ENCODE assay signal across 8 mouse cellular contexts in the genomic region with DNA sequence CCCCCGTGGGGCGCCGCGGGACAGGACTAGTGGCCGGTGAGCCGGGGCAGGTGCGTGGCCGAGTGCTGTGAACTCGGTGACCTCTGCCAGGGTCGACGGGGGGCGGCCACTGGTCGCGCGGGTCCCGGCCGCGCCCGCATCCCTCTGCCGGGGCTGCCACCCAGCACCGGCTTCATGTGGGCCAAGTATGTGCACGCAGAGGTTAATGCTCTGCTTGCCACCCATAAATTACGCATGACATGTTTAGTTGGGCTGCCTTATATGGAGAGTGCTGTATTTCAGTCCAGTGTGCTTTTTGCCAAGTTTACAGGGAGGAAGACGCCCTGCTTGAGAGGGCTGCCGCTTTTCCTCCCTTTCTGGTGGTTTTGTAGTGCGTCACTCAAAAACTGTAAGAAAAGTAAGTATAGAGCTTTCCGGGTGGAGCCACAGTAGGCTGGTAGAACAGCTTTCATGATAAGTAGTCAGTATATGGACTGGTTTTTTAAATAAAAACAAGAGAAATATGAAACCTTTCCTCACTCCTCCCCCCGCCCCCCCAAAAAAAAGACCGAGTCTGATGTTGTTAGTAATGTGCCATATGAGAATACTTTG. TPM values are rescaled to one million over a fixed set of nuclear protein-coding genes. Genes with fewer than 3 reads are reported as not detected.
DNase-seq lines count a peak whose midpoint lies in the region; ATAC-seq and TF ChIP-seq lines count a peak whose summit lies in the region.

No protein-coding gene starts in this region.

- H3K9me3 ChIP-seq in forebrain, embryonic 10.5 days = no peaks in the 10 kb centered on the region
- no peaks in the 10 kb centered on the region for H3K9me3 ChIP-seq in heart, postnatal 0 days (replicated peaks; ENCODE audit: control insufficient read depth, low read length)

- no peaks in the 10 kb centered on the region for H3K27me3 ChIP-seq in forebrain, embryonic 10.5 days (ENCODE audit: poor library complexity, severe bottlenecking)
- no peaks in the 10 kb centered on the region for H3K27me3 ChIP-seq in heart, postnatal 0 days (ENCODE audit: control insufficient read depth, insufficient read depth, low read length)

- TF ChIP-seq EP300 in heart, postnatal 0 days (IDR thresholded peaks at IDR 0.05; ENCODE audit: low read depth) = 0 out of 2 replicates have a peak, but pooled peaks have one; percentile 13

- TF ChIP-seq CTCF in layer of hippocampus, adult 2 months (conservative IDR thresholded peaks at IDR 0.05) = no peak; the same call in 1 of the 2 replicates
- no peak for TF ChIP-seq CTCF in heart, postnatal 0 days (IDR thresholded peaks at IDR 0.05; ENCODE audit: low read depth)

- WGBS in forebrain, embryonic 10.5 days = 3% methylated on average over 28 of the region's 29 CpGs
- under 1% methylated on average over 29 of the region's 29 CpGs for WGBS in heart, postnatal 0 days

- peak overlapping the region; percentile 89 for H3K4me3 ChIP-seq in layer of hippocampus, adult 2 months
- H3K4me3 ChIP-seq in forebrain, embryonic 10.5 days = peak overlapping the region; percentile 84
- H3K4me3 ChIP-seq in heart, postnatal 0 days (ENCODE audit: low read depth, low read length) = peak overlapping the region; percentile 93

- peak; percentile 83 for ATAC-seq in heart, postnatal 0 days (ENCODE audit: insufficient read depth, low read depth)

- H3K4me1 ChIP-seq in forebrain, embryonic 10.5 days = peaks cover 57% of the 10 kb centered on the region
- peaks cover 47% of the 10 kb centered on the region for H3K4me1 ChIP-seq in heart, postnatal 0 days (ENCODE audit: control insufficient read depth, insufficient read depth)

- no peaks in the 10 kb centered on the region for H3K36me3 ChIP-seq in forebrain, embryonic 10.5 days (replicated peaks)
- H3K36me3 ChIP-seq in heart, postnatal 0 days (replicated peaks; ENCODE audit: control insufficient read depth, insufficient read depth, low read length) = no peaks in the 10 kb centered on the region

- H3K4me2 ChIP-seq in heart, postnatal 0 days (ENCODE audit: low read depth, low read length) = peak overlapping the region; percentile 69

- peak overlapping the region; percentile 97 for H3K27ac ChIP-seq in layer of hippocampus, adult 2 months
- peak overlapping the region; percentile 99 for H3K27ac ChIP-seq in forebrain, embryonic 10.5 days
- H3K27ac ChIP-seq in heart, postnatal 0 days (ENCODE audit: low read depth) = peak overlapping the region; percentile 100

- DNase-seq in layer of hippocampus, adult 2 months (ENCODE audit: low spot score in 2 of 2) = no peak
- DNase-seq in layer of hippocampus, postnatal 10 days (ENCODE audit: low spot score in 2 of 2) = no peak
- DNase-seq in adrenal gland, postnatal 4 days (ENCODE audit: low spot score in 2 of 2) = peak; percentile 33 to 44
- DNase-seq in forebrain, embryonic 10.5 days (ENCODE audit: extremely low spot score, low spot score) = peak; percentile 20
- peak; percentile 91 for DNase-seq in heart, postnatal 0 days (ENCODE audit: low spot score)
- DNase-seq in layer of hippocampus, adult 8-10 months (ENCODE audit: low spot score in 2 of 2) = peak; percentile 33 to 49
- DNase-seq in lung, postnatal 36 days = peak; percentile 87
- peak; percentile 96 for DNase-seq in skeletal muscle tissue, adult 2 months (ENCODE audit: low read depth, low spot score)

- H3K9ac ChIP-seq in heart, postnatal 0 days (replicated peaks; ENCODE audit: low read depth, low read length) = peak overlapping the region; percentile 98

RNA-seq across cellular contexts. Expression of gene Mbnl1, which starts 29.0 kb away (rescaled TPM):
- 100 to 1,000 TPM; 121 to 127 TPM for total RNA-seq in layer of hippocampus, adult 2 months (2021)
- 100 to 1,000 TPM in 1 of 2 experiments, 10 to 100 TPM in 1; 81.9 to 108 TPM for total RNA-seq in layer of hippocampus, postnatal 10 days (2021)
- 100 to 1,000 TPM; 374 to 436 TPM for total RNA-seq in adrenal gland, postnatal 4 days (2021)
- polyA plus RNA-seq in forebrain, embryonic 10.5 days (2016; fragmentation: Nextera tagmentation; extraction: Ambion mirVana) = 37.6 and 40.0 TPM in 2 replicates
- 94.9 and 140 TPM in 2 replicates for total RNA-seq in heart, postnatal 0 days (2014; rRNA removed; ENCODE audit: low replicate concordance)
- 70.7 and 70.8 TPM in 2 replicates for polyA plus RNA-seq in heart, postnatal 0 days (2015; fragmentation: Nextera tagmentation; extraction: Ambion mirVana)
- total RNA-seq in layer of hippocampus, adult 8-10 months (2022) = 100 to 1,000 TPM; 160 to 169 (median 162) TPM

Comparison
In these comparisons a context has a peak if more than half of its experiments do, and no peak if none do; other contexts are left out.
1. DNase-seq: peak in adrenal gland, postnatal 4 days (2 of 2), forebrain, embryonic 10.5 days (single experiment), heart, postnatal 0 days (single experiment), layer of hippocampus, adult 8-10 months (2 of 2), lung, postnatal 36 days (single experiment) and skeletal muscle tissue, adult 2 months (single experiment); none in layer of hippocampus, adult 2 months (0 of 2) and layer of hippocampus, postnatal 10 days (0 of 2).
2. Peak in every context shown above with its lines, with median percentiles within 50 percentile points of each other: H3K27ac ChIP-seq and H3K4me3 ChIP-seq.